Mouse (Mus musculus) left cerebral cortex, adult 18-20 months (tissue): ENCODE data around the gene Rab34. TPM values are rescaled to one million over a fixed set of nuclear protein-coding genes. Genes with fewer than 3 reads are reported as not detected.
"Not testable (repeated sequence)": the region's sequence is repeated elsewhere in the genome, so short reads cannot be mapped to it uniquely, and the experiment has no call there.

Source experiments
- DNase-seq, 2 experiments: peaks; one replicate each; pipeline ENCODE4 v3.0.0; 2021 to 2022; ENCODE audit warnings: low spot score in 2 of 2, mixed read lengths in 1 of 2
- total RNA-seq, 2 experiments: library from RNA; stranded (reverse); gene quantifications; 2 replicates each; pipeline ENCODE4 v1.2.3; 2021

Gene Rab34
- total RNA-seq, 2 experiments from 2014 or later = 15.2 to 18.0 TPM

DNA sequence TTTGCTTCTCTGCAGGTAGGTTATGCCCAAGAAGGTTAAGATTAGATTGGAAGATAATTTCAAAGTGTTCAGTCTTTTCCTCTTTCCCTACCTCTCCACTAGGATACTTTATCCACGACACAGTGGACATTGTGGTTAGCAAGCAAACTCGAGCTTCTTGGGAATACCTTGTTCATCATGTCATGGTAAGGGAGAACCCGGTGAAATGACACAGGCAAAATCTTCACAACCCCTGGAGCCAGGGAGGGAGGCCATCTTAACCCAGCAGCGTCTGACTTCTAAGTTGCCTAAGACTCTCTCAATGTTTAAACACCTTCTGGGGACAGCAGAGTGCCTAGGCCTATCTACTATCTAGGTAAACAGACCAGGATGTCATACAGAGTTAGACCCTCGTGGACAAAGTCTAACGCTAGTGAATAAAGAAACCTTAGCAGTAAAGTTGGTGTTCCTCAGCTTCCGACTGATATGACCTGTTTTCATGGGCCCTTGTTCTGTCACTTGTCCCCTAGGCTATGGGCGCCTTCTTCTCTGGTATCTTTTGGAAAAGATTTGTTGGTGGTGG, 8.7 kb upstream of the Rab34 start:
- DNase-seq = no peak

DNA sequence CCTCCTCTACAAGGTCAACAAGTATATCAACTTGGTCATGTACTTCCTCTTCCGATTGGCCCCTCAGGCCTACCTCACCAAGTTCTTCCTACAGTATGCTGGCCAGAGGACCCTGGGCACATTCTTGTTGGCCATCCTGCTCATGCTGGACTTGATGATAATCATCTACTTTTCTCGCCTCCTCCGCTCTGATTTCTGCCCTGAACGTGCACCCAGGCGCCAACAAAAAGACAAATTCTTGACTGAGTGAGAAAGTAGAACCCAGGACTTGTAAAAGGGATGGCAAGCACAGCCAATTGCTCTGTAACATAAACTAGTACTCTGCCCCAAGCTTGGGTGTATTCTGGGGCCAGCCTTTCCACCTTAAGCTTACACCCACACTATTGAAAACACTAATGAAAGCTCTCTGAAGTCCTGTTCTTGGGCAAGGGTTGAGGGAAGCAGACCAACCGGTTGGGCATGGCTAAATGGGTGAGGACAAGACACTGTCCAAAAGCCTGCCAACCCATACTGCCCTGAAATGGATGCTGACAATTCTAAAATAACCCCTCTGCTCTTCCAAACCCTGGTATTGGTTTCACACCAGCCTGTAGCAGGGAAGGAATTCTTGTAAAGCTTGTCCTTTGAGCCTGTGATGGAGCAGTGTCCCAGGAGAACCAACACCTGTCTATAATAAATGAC, 8.0 kb upstream of the Rab34 start:
- no peak for DNase-seq

DNA sequence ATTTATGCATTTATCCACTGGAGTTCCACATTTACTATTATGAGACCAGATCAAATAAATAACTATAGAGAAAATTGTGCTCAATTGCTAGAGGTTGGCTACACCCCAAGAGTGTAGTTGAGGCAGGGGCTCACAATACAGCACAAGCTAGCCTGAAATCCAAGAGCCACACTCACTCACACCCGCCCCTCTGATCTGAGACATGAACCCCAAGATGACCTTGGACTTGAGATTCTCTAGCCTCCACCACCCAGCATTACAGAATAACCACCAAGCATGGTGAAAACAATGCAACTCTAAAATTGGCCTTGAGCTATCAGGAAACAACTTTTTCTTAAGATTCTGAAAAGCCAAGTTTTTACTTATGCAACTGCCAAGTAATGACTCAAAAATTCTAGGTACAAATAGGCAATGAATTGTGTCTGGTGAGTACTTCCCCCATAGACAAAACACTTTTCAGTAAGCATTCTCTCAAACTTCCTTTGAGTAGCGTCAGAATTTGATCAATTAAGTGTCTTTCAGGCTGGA, 6.3 kb upstream of the Rab34 start:
- DNase-seq = no peak

DNA sequence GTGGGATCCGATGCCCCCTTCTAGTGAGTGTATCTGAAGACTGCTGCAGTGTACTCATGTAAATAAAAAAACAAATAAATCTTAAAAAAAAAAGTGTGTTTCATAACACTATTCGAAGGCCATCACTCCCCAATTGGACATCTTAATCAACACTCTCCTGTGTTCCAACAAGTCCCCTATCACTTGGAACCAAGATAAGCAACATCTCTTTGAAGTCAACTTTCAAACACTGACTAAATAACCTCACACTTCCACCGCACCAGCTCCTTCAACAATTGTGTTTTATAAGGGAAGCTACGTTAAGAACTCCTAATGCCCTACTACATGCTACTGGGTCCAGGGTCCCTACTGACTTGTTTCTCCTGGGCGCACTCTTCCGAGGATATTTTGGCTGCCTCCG, 5.8 kb upstream of the Rab34 start:
- DNase-seq = no peak

DNA sequence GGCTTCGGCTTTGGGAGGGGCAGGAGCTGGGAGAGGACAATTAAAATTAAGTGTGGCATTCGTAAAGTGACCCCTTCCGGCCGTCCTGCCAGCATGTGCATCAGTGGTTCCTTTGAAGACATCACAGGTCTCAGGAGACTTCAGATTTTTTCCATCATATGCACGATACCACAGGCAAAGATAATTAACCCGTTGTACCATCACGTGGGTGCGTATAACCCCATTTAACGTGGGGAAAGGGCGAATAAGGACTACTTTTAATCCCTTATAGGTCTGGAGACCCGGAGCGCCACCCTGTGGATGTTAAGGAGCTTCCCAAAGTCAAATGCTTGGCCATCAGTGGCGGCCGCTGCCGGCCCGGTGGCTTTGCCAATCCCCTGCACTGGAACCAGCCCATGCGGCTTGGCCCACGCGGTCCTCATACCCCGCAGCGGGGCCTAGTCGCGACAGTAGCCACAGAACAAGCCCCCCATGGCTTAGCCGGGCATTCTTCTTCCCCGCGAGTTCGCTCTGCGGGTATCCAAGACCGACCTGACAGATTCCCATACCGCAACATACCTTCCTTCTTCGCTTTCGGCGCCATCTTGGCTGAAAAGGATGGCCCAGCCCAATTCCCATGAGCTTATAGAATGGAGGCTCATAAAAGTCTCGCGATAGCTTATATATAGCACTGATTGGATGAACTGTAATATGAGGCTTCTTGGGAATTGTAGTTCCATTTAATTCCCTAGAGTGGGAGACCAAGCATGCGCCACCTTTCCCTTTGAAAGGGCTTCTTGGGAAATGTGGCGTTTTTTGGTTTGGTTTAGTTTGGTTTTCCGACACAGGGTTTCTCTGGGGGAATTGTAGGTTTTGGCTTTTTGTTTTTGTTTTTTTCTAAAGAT, 5.0 kb upstream of the Rab34 start, which contains the start of gene Rpl23a:
Gene Rpl23a, minus strand, starts transcription at position 624 of the 884 bp plus-strand sequence.
- peak; percentile 79 to 86 for DNase-seq

DNA sequence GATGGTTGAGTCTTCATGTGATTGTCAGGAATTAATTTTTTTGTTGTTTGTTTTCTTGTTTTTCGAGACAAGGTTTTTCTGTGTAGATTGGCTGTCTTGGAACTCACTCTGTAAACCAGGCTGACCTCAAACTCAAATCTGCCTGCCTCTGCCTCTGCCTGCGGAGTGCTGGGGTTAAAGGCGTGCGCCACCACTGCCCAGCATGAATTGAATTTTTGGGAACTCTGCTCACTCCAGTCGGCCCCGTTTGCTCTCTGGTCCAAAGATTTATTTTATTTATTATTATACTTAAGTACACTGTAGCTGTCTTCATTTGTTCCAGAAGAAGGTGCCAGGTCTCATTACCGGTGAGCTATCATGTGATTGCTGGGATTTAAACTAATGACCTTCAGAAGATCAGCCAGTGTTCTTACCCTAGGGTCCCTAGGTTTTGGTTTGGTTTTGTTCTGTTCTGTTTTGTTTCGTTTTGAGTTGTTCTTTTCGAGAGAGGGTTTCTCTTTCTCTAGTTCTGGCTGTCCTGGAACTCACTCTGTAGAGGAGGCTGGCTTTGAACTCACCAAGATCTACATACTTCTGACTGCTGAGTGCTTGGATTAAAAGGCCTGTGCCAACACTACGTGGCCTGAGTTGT, 4.2 kb upstream of the Rab34 start:
- no peak for DNase-seq

DNA sequence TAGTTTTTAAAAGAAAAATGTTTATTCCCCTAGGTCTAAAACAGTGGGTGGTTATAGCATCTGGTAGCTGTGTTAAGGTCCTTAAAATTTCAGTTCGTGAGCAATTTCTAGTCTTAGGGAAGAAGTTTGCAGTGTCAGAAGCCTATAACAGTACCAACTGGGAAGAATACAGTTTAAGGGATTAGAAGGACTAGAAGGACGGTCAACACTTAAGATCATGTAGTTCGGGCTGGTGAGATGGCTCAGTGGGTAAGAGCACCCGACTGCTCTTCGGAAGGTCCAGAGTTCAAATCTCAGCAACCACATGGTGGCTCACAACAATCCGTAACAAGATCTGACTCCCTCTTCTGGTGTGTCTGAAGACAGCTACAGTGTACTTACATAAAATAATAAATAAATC, 3.5 kb upstream of the Rab34 start:
- not testable (repeated sequence) for DNase-seq

DNA sequence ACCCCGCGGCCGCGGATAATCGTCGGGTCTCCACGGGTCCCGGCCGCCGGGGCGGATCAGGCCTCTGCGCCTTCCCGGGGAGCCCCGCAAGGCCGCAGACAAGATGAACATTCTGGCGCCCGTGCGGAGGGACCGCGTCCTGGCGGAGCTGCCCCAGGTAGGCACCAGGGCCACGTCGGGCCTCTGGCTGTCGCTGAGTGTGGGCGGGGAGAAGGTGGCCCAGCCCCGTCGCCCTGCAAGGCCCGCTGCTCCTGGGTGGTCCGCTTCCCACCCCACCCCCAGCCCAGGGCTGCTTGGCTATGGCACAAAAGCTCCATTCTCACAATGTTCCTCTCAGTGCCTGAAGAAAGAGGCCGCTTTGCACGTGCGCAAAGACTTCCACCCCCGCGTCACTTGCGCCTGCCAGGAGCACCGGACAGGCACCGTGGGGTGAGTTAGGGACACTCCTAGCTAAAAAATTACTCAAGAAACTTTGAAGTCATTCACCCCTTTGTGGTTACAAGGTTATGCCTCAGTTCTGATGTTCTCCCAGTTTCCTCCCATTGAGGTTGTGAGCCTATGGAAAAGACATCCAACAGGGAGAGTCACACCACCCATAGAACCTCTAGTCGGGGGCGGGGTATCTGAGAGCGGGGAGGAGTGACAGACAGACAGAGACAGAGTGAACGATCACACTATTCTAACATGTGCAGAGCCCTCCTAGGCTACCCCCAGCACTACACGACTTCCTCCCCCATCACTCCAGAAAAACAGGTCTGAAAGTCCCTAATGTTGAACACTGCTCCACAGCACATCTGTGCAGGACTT, 1.2 kb downstream of the Rab34 start:
- peak; percentile 48 to 61 for DNase-seq

DNA sequence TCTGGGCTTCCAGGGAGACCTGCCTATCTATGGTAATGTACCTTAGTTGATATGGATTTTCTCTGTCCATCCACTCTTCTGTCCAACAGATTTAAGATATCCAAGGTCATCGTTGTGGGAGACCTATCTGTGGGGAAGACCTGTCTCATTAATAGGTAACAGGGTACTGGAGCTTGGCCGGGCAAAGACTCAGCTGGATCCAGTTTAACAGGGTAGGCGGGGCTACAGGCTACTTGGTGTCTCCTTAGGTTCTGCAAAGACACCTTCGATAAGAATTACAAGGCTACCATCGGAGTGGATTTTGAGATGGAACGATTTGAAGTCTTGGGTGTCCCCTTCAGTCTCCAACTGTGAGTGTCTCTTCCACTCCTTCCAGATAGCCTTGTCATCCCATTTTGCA, 1.8 kb downstream of the Rab34 start:
- DNase-seq = no peak

DNA sequence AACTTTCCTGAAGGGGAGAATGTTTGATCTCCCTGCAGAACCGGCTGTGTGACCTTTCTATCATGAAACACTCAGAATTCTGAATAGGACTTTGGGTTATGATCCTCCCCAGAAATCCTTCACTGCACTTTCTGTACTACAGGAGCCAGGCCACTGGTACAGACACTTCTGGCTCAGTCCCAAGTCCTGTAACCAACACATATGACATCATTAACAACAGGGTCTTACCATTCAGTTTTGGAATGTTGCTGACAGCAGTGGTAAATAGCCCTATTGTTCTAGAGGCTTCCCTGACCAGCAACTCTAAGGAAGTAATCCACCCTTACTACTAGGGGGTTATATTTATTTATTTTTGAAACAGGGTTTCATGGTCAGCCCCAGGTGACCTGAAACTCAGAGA, 4.9 kb downstream of the Rab34 start, which contains the start of gene Proca1:
Gene Proca1, plus strand, starts transcription at position 280 of the 400 bp plus-strand sequence.
- no peak for DNase-seq

DNA sequence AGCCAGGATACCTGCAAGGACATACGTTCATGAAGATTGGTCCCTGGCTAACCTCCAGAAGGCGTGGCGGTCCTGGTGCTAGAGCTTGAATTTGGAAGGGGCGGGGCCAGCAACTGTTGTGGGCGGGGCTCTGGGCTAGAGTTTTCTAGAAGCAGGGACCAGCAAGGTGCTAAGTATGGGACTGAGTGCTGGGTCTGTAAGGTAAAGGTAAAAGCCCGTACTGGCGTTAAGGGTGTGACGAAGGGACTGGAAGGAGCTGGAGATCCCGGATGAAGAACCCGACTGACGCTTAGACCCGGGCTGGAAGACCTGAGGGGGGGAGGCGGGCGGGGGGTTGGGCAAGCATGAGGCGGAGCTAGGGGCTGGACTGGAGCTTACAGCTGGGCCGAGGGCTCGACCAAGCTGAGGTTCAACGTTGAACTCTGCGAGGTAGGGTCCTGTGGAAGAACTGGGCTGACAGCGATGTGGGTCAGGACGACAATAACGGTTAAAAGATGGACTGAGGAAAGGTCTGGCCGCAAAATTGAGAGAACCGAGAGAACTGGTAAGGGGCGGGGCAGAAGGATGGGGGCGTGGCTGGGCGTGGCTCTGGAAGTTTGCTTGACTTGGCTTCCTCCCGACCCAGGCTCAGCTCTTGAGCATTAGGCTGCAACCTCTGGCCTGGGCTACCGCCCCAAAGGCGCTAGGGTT, 6.3 kb downstream of the Rab34 start:
- DNase-seq = no peak

DNA sequence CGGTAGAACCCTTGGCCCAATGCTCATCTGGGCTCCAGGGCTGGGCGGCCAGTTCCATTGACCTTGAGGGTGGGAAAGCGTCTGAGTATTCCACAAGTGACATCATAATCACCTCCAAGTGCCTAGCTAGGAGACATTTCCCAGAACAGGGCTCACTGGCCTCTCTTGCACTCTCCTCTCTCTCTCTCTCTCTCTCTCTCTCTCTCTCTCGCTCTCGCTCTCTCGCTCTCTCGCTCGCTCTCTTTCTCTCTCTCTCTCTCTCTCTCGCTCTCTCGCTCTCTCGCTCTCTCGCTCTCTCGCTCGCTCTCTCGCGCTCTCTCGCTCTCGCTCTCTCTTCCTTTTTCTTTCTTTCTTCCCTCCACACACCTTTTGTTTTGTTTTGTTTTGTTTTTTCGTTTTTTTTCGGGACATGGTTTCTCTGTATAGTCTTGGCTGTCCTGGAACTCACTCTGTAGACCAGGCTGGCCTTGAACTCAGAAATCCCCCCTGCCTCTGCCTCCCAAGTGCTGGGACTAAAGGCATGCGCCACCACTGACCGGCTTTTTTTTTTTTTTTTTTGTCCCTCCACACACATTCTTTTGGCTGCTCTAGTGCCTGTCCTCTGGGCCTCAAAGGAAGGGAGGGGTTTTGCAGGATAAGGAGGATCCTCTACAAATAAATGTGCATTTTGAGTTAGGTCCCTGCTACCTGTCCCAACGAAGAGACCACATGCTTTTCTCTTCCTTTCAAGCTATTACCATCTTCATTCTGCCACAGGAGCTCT, 7.1 kb downstream of the Rab34 start:
- no peak for DNase-seq

DNA sequence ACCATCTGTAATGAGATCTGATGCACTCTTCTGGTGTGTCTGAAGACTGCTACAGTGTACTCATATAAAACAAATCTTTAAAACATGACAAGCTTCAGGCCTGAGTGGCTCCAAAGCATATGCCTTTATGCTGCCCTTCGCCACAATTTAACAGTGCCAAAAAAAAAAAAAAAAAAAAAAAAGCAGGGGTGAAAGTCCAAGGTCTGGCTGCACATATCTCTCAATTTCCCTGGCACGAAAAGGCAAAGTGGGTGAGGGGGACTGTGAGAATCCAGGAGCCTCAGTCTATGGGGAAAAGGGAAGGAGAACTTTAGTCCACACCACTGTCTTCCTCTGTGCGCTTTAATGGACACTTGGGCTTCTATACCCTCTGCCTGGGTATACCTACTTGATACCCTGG, 14.1 kb downstream of the Rab34 start:
- DNase-seq = no peak

DNA sequence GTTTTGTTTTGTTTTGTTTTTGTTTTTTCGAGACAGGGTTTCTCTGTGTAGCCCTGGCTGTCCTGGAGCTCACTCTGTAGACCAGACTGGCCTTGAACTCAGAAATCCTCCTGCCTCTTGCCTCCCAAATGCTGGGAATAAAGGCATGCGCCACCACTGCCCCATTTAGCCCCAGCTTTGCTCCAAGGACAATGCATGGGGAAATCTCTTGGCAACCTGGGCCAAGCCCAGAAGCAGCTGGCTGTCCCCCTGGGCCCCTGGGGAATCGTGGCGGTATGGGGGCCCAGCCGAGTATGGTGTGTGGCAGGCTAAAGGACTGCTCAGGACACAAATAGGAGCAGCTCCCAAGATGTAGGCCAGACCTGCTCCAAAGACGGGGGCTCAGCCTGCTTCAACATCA, 16.1 kb downstream of the Rab34 start:
- no peak for DNase-seq

DNA sequence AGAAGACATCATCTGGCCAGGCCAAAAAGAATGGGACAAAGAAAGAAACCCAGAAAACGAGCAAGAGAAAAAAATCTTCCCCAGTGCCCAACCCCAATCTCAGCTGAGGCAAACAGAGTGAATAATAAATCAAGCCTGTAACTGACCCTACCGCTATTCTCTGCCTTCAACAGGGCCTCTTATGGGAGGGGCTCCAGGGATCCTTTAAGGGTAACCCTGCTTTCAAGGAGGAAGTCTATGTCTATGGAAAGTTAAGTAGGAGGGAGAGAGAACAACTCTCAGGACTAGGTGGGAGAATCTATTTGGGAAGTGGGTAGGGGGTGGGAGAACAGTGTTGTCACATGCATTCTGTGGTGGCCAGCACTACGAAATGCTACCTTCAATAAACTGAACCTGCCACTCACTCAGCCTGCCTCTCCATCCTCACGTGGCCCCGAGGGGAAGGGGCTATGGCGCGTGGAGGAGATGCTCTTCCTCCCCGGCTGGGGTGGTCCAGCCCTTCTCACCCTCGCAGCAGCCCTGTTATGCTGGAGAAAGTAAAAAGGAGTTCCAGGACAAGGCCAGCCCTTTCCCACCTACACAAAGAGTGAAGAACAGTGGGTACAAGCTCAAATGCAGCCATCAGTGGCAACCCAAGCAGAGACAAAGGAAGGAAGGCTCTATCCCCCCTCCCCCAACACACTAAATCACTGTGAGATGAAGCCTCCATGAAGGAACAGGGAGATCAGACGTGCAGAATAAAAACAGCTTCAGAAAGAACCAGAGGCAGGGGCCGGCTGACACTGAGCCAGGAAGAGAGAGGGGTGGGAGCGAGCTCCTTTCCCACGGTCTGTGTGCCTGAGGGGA, 17.4 kb downstream of the Rab34 start:
- DNase-seq = no peak

DNA sequence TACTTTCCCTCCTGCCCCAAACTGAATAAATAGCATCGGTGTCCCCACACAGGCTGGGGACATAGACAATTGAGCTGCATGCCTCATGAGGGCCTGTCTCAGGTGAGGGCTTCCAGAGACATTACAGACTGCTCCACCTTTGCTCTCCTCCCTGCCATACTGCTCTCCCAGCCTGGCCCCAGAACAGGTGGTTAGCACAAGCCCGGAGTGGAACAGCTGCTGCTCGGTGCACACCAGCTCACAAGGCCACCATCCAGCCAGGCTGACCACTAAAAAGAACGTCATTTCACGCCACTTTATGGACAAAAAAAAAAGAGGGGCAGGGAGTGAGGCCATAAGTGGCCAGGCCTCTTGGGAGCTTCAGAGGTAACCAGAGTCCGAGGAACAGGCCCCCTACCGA, 19.0 kb downstream of the Rab34 start:
- DNase-seq = no peak

DNA sequence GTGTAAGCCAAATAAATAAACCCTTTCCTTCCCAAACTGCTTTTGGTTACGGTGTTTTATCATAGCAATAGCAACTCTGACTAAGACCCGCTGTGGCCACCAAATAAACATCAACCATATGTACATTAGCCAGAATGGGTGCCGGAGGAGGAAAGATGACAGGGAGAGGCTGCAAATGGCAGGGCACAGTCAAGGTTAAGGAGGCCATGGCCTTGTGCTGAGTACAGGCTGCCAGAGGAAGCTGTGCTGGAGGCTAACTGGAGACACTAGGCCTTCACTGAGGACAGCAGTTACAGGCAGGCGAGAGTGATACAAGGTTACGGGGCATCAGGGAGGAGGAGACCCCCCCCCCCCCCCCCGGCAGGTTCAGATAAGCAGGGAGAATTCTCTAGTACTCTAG, 21.7 kb downstream of the Rab34 start:
- DNase-seq = no peak

DNA sequence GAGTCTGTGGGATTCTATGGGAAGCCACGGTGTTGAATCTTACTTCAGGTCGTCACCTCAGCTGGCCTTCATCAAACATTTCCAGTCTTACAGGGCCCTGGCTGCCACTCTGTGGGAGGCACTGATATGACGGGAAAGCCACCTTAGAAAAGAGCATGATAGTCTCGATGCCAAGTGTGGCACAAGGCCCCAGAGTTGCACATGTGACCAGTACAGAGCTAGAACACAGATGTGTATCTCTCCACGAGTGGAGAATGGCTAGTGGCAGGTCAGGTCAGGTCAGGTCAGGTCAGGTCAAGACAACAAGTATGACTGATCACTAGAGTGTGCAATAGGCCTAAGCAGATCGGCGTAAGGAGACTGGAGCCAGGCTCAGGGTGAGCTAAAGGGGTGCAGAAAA, 22.4 kb downstream of the Rab34 start:
- no peak for DNase-seq
